Mouse (Mus musculus) liver, postnatal 0 days (tissue): ENCODE measurements around the gene Gm17324.

ENCODE experiments used
- CTCF ChIP-seq: sonication (generic); IDR thresholded peaks from 2 replicates; pipeline ENCODE4 v1.5.1; 2016; ENCODE audit warnings: antibody characterized with exemption, low read depth
- EP300 ChIP-seq: IDR thresholded peaks from 2 replicates; pipeline ENCODE4 v1.6.1; 2016; ENCODE audit warnings: antibody characterized with exemption, low read depth, mild to moderate bottlenecking

DNA sequence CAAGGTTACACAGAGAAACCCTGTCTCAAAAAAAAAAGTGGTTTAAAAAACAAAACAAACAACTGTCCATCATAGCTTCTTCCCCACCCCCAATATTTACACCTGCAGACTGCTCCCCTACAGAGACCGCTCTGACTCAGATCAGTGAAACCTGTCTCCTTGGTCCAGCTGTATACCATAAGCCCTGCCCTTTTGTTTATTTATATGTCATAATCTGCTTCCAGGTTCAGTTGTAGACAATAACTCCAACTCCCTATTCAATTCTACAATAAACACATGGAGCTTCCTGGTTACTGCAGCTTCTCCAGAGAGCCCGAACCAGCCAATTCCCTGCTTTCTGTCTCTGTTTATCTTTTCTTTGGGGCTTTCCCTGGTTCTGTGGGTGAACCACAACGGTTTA, 42.6 kb upstream of the Gm17324 start:
- TF ChIP-seq EP300 (no peak), CTCF (no peak)
